Mouse (Mus musculus): Measurements from ENCODE around the gene Rsph10b. TPM values are rescaled to one million over a fixed set of nuclear protein-coding genes. Genes with fewer than 3 reads are reported as not detected.

Gene Rsph10b
- 1 to 10 TPM; 4.0 to 5.3 TPM for total RNA-seq (2021)

DNA sequence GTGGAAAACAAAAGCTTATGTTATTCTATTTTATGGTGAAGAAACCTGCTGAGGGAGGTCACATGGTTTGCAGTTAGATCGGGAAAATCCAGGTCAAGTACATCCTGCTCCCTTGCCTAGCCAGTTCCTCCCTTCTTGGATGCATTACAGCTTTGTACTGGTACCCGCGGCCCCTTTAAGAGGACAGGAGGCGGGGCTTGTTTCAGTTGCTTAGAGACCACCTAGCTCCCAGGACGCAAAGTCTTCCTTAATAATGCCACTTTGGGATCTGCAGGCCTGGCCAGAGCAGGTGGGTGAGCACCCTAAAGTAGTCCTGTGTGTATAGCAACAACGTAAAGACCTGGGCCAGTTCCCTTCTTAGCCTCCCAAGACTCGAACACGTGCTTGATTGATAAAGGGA is at the start of gene Rsph10b:
Rsph10b (plus strand) TSS at position 205 of the 400 bp plus-strand sequence.
- DNase-seq (ENCODE audit: low spot score in 2 of 2) = no peak
- intact Hi-C loops (cut with DNase I) = no loop called here

DNA sequence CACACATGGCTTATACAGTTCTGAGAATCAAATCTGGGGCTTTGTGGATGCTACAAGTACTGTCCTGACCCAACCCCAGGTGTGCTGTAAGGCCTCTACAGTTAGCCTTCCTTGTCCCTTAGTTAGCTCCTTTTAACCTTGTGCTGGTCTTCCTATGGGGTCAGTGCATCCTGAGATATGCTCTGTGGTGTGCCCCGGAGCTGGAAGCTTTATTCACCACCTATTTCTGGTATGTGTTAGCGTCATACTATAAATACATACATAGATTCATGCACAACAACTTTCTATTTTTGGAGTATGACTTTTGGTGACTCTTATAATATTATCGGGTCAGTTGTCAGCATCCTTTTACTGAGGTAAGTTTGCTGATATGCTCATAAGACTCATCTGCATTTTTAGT is 47.6 kb upstream of the Rsph10b start:
- DNase-seq (ENCODE audit: low spot score in 2 of 2) = no peak
- intact Hi-C loops (cut with DNase I) = no loop called here

DNA sequence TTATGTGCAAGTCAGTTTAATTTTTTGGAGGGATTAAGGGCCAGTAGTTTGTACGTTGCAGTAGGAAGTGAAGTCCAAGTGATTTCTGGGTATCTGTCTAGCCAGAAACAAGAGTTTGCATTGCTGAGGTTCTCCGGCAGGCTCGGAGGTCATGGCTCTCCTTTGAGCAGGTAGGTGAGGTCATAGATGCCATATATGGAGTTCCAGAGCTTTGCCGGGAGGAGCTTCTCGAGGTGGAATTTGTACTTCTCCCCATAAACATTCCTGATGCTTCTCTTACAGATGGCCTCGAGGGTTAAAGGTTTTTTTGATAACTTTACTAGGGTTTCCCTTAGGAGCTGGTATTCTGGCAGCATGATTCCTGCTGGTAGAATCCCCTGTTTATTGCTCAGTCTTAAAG is 42.1 kb upstream of the Rsph10b start:
- no peak for DNase-seq (ENCODE audit: low spot score in 2 of 2)
- intact Hi-C loops (cut with DNase I) = no loop called here

DNA sequence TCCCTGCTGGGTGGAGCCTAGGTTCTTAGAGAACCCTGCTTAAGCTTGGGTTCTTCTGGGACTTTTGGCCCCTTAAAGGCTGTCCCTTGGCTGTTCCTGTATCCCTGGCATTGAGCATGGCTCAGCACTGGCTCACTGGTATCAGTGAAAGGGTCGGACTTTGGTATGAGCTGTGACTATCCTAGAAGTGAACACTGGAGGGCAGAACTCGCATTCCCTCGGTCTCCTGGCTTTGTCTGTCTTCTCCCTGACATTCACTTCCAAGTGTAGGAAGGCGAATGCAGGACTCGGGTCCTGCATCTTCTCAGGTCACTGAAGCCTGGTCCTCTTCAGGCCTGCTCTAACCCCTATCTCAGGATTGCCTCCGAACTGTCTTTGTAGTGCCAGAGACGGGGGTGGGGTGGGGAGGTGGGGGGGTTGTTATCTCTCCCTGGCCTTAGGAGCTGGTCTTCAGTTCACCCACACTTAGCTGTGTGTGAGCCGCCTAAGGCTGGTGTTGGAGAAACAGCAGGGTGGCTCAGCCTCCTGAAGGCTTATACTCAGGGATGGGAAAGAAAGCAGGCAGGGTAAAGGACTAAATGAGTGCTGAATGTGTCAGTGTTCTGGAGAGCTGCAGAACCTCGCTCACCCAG is 40.5 kb upstream of the Rsph10b start:
- no peak for DNase-seq (ENCODE audit: low spot score in 2 of 2)
- intact Hi-C loops (cut with DNase I) = no loop called here

DNA sequence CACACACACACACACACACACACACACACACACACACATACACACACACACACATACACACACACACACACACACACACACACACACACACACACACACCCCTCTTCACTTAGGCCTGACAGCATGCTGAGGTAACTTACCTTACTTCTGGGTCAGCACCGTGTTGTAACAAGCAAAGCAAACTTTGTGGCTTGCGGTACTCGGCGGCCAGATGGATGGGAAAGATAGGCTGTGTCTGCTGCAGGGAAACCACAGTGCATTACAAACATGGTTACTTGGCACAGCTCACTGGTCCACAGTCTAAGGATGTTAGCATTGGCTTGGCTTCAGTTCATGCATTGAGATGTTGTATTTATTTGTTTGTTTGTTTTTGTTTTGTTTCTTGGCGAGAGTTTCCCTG is 39.4 kb upstream of the Rsph10b start:
- intact Hi-C loops (cut with DNase I) = no loop called here

DNA sequence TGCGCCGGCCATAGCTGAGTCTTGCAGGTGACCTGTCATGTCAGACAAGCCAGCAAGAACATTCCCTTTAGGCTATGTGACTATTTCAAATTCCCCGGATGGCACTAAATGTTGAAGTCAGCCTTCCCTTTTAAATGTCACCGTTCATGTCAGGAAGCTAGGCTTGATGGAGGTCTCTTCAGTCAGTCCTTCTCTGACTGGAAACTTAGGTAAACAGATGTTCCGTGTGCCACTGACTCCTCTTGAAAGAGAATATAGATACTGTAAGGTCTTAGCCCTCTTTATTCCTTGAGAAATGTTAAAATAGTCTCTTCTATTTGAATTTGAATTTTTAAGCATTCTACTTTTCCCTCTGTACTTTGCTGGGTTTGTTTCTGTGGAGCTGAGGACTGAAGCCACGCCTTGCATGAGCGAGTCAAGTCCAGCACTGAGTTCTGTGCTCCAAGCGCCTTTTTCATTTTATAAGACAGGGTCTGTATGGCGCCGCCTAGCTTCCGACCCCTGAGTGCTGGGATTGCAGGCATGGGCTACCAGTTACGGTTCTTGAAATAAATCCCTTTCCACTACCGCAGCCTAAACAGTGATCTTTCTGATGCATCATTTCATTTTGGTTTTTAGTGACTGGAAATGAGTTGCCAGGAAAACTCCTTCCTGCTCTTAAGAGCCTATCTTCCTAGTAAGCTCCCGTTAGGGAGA is 35.1 kb upstream of the Rsph10b start, which contains the start of gene Ankrd61:
Ankrd61 (minus strand) TSS at position 51 of the 696 bp plus-strand sequence.
- DNase-seq (ENCODE audit: low spot score in 2 of 2) = no peak
- intact Hi-C loops (cut with DNase I) = no loop called here

More for the DNA sequence above, 39.4 kb upstream of the Rsph10b start:
- DNase-seq (ENCODE audit: low spot score in 2 of 2) = no peak

DNA sequence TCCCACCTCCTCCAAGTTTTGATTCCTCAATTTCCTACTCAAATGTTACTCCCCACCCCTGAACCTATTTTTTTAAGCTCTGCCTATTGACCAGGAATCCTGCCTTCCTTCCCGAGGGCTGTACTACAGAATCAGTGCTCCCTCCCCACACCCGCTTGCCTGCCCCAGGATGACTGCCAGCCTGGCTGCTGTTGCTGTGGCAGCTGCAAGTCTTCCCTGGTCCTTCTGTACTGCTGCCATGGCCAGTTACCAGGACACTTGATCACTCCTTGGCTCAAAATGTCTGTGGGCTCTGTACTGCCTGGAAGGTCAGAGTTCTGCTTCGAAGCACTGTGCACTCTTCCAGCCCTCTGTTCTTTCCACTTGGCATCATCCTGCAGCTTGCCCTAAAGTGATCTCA is 30.7 kb upstream of the Rsph10b start:
- DNase-seq (ENCODE audit: low spot score in 2 of 2) = no peak
- intact Hi-C loops (cut with DNase I) = no loop called here

DNA sequence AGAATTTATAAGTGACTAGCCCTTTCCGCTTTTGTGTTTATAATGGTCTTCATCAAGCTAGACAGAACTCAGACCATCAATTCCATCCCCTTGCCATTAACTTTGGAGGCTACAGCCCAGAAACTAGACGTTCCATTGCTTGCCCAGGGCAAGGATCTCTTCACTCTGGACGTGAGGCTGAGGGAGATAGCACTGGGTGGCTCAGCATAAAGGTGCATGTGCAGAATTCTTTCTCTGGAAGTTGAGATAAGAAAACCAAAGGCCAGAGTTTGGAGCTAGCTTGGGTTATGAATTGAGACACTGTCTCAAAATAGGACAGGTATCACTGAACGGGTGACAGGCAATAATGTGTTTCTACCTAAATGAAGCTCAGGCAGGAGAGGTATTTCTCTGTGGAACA is 29.0 kb upstream of the Rsph10b start:
- intact Hi-C loops (cut with DNase I) = no loop called here
- no peak for DNase-seq (ENCODE audit: low spot score in 2 of 2)

DNA sequence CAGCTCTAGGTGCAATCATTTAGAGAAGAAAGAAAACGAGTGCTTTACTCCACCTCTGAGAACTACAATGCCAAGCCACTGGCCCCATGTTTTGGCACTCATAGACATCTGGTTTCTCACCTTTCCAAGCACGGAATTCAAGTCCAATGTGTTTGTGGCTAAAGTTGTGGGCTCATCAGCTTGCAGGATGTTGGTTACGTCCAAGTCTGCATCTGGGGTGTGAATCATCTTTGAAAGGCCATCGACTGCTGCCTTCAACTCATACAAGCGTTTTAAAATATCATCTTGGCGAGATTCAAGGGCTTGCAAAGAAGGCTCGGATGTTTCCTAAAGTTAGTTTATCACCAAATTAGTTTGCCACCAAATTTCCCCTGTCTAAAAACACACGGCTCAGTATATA is 26.4 kb upstream of the Rsph10b start:
- intact Hi-C loops (cut with DNase I) = no loop called here
- DNase-seq (ENCODE audit: low spot score in 2 of 2) = no peak

DNA sequence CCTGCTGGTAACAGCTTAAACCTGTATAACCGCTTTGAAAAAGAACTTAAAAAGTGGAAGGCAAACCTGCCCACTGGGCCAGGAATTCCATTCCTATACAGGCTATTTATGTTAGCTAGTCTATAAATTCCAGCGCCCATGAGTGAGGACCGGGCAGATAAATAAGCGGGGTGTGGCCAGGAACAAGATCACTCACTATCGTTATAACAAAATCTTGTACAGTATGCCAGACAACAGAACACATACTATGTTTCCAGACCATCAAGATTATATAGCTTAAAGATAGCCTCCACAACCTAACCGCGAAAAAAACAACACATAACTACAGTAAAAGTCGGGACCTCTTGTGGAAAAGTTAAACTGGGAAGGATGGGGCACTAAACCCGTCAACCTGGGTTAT is 23.9 kb upstream of the Rsph10b start:
- DNase-seq (ENCODE audit: low spot score in 2 of 2) = no peak
- intact Hi-C loops (cut with DNase I) = no loop called here

DNA sequence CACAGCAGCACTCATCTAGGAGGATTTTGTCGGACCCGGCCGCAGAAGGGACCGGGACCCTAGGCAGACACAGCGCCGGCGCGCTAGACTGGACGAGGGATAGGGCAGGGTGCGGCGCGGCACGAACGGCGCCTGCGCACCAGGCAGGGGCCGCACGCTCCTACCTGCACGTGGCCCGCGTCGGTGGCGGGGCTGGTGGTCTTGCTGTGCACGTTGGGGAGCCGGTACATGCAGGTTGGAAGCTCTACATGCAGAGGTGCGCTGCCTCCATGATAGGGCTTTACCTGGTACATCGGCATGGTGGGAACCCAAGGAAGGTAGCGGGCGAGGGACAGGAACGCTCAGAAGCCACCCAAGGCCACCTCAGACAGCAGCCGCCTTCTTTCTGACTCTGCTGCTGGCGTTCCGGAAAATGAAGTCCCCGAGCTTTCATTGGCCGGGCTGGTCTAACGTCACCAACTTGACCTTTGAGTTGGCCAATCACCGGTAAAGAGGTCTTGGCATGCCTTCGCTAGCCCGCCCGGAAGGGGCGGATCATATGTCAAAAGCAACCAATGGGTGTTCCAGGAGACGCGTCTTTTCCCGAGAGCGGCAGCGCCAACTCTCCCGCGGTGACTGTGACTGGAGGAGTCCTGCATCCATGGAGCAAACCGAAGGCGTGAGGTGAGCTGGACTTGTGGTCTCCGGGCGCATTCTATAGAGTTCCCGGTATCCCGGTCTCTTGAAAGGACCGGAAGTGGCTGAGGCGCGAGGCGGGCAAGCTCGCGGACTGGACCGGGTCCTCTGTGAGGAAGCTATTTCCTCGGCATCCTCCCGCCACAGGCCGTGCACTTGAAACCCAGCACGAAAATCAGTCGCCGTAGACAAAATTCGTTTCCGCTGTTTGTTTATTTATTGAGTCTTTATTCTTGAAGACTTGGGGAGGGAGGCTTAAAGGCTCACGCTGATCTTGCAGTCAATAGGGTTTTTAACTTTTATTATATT is 23.1 kb upstream of the Rsph10b start, which contains the start of the genes Aimp2 and Pms2:
Aimp2 (minus strand) TSS at position 431 of the 984 bp plus-strand sequence.
Pms2 (plus strand) TSS at position 548 of the 984 bp plus-strand sequence.
- DNase-seq (ENCODE audit: low spot score in 2 of 2) = peak; percentile 96 to 97
- intact Hi-C loops (cut with DNase I) = no loop called here

DNA sequence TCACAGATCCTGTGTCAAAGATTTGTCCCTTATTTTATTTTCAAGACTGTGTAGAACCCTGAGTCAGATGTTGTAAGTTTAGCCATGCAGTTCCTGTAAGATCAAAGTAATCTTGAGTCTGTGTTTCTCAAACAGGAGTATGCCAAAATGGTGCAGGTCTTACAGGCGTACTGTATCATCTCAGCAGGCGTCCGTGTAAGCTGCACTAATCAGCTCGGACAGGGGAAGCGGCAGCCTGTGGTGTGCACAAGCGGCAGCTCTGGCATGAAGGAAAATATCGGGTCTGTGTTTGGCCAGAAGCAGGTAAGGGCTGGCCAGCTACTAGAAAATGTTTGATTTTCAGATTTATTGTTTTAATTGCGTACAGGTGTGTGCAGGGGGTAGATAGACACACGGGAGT is 16.6 kb upstream of the Rsph10b start:
- DNase-seq (ENCODE audit: low spot score in 2 of 2) = no peak
- intact Hi-C loops (cut with DNase I) = no loop called here

DNA sequence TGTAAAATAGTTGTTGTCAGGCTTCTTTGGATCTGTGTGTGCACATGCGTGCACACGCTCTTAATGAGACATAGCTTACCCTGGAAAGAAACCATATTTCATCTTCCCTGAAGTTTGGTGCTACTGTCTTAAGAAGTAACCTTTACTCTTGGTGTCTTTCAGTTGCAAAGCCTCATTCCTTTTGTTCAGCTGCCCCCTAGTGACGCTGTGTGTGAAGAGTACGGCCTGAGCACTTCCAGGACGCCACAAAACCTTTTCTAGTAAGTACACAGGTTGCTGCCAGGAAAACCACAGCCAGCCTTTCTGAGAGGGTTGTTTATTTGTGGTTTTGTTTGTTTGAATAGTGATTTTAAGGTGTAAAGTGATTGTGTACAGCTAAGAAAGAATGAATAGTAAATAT is 15.4 kb upstream of the Rsph10b start:
- no peak for DNase-seq (ENCODE audit: low spot score in 2 of 2)
- intact Hi-C loops (cut with DNase I) = no loop called here

DNA sequence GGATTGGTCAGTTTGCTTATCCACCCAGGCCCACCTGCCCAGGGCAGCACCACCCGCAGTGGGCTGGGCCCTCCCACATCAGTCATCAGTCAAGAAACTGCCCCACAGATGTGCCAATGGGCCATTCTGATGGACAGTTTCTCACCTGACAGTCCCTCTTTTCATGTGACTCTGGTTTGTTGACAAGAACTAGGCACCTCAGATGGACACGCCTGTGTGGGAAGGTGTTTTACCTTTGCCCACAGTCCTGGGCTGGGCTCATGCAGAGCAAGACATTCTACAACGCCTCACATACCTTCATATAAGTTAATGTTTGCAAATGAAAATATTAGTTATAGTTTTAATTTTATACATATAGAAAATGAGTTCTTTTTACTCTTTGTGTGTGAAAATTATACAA is 14.7 kb upstream of the Rsph10b start:
- intact Hi-C loops (cut with DNase I) = no loop called here
- no peak for DNase-seq (ENCODE audit: low spot score in 2 of 2)

DNA sequence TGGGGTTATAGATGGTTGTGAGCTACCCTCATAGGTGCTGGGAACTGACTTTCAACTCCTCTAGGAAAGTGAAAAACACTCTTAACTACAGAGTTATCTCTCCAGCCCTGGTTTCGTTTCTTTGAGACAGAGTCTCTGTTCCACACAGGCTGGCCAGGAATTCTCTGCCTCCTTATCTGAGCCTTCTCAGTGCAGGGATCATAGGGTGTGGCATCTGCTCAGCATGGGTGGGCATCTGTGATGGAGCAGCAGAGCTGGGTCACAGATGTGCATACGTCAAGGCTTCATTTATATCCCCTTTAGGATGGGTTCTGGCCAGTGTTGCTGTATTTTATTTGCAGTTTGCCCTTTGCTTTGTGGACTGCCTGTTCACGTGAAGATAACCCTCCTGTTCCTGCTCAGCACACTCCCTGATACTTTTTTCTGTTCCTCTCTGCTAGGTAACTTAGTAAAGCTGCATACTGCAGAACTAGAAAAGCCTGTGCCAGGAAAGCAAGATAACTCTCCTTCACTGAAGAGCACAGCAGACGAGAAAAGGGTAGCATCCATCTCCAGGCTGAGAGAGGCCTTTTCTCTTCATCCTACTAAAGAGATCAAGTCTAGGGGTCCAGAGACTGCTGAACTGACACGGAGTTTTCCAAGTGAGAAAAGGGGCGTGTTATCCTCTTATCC is 7.9 kb upstream of the Rsph10b start:
- intact Hi-C loops (cut with DNase I) = no loop called here
- no peak for DNase-seq (ENCODE audit: low spot score in 2 of 2)

DNA sequence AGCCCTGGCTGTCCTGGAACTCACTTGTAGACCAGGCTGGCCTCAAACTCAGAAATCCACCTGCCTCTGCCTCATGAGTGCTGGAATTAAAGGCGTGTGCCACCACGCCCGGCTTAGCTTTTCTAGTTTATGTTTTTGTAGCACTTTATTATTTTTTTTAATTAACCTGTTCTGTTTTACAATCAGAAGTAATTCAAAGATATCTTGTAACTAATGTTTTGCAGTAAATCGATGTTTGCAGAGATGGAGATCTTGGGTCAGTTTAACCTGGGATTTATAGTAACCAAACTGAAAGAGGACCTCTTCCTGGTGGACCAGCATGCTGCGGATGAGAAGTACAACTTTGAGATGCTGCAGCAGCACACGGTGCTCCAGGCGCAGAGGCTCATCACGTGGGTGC is 5.0 kb upstream of the Rsph10b start, which contains the start of gene Gm42421:
Gm42421 (plus strand) TSS at position 301 of the 400 bp plus-strand sequence.
- DNase-seq (ENCODE audit: low spot score in 2 of 2) = no peak
- intact Hi-C loops (cut with DNase I) = no loop called here

DNA sequence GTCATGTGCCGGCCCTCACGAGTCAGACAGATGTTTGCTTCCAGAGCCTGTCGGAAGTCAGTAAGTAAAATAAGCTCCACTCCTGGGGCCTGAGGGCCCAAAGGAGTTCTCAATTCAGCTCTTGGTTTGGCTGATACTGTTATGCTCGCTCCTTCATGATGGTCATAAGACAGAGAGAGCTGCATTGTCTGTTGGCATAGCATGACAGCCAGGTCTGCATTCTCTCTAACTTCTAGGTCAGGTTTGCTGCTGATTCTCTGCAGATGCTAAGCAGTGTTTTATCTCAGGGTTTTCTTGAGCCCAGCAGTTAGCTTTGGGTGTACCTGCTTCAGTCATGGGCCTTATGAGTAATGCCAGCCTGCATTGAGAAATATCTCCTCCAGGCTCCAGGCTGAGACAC is 3.5 kb upstream of the Rsph10b start:
- intact Hi-C loops (cut with DNase I) = no loop called here

DNA sequence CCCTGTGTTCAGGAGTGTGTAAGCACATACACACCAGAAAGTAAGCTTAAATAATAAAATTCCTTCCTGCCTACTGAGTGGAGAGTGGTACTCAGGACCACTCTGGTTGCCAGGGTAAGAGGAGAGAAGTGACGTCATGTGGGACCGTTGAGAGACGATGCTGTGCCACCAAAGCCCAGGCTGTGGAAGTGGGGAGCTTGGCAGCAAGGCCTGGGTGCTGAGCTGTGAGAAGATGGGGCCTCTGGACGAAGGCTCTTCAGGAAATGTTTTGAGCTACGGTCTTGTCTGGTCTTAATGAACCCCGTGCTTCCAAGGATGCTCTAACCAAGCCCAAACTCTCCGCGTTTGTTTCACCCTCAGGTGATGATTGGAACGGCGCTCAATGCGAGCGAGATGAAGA is 2.2 kb upstream of the Rsph10b start:
- intact Hi-C loops (cut with DNase I) = no loop called here
- no peak for DNase-seq (ENCODE audit: low spot score in 2 of 2)

More for the DNA sequence above, 3.5 kb upstream of the Rsph10b start:
- no peak for DNase-seq (ENCODE audit: low spot score in 2 of 2)

DNA sequence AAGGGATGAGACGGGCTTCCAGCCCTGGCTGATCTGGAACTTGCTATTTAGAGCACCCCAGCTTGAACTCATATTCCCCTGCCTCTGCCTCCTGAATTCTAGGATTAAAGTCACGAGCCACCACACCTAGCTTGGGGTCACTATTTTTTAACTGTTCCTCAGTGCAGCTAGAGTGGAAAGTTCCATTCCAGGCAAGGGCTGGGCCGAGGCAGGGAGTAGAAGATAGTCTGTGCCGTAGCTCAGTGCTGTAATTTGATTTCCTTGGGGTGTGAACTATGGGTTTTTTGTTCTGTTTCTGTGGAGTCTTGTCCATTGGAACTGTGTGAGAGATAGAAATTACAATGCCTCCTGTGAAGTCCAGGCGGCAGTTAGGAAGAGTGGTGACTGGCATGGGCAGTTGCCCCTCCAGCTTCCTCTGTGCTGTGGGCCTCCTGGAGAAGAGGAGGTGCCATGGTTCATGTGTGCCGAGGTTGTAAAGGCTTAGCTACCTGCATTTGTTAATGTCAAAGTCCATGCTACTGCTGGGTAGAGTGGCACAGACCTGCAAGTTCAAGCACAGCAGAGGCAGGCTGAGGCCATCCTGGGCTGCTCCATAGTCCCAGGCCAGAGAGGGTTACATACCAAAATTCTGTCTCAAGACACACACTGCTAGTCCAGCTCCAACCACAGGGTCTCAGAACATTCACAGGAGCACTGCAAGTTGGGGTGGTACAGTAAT is 813 bp upstream of the Rsph10b start:
- no peak for DNase-seq (ENCODE audit: low spot score in 2 of 2)
- intact Hi-C loops (cut with DNase I) = no loop called here
